Mouse (Mus musculus) spleen, adult 2 months (tissue): ENCODE results near the gene Xk. TPM values are rescaled to one million over a fixed set of nuclear protein-coding genes. Genes with fewer than 3 reads are reported as not detected.

ENCODE experiments used
- DNase-seq, 2 experiments: peaks; one replicate each; pipeline versions ENCODE4 v3.0.0 to v3.0.0-alpha.2; 2012 to 2021; ENCODE audit warnings: low spot score in 2 of 2, low read depth in 1 of 2
- H3K27ac ChIP-seq: fragments of 200-500 bp; 2 replicates; pipeline ENCODE4 v1.5.1; 2012; ENCODE audit warnings: low read length, inconsistent platforms; ENCODE audit not compliant: insufficient read depth
- H3K27me3 ChIP-seq: fragments of 200-500 bp; 2 replicates; pipeline ENCODE4 v1.6.1; 2012; ENCODE audit warnings: mild to moderate bottlenecking, moderate library complexity, low read length, inconsistent platforms; ENCODE audit not compliant: control insufficient read depth, insufficient read depth
- H3K36me3 ChIP-seq: fragments of 200-500 bp; 2 replicates; pipeline ENCODE4 v1.6.1; 2012; ENCODE audit warnings: mild to moderate bottlenecking, low read length, inconsistent platforms; ENCODE audit not compliant: control insufficient read depth, insufficient read depth
- H3K4me1 ChIP-seq: fragments of 200-500 bp; 2 replicates; pipeline ENCODE4 v1.6.1; 2011; ENCODE audit warnings: inconsistent platforms; ENCODE audit not compliant: control insufficient read depth, insufficient read depth, insufficient read length
- H3K4me3 ChIP-seq: fragments of 200-500 bp; 2 replicates; pipeline ENCODE4 v1.5.1; 2011; ENCODE audit warnings: mild to moderate bottlenecking, inconsistent platforms; ENCODE audit not compliant: insufficient read depth, insufficient read length; ENCODE audit errors: extremely low read depth
- CTCF ChIP-seq: fragments of 200-500 bp; IDR thresholded peaks from 2 replicates; pipeline ENCODE4 v1.5.1; 2011; ENCODE audit warnings: mild to moderate bottlenecking, inconsistent platforms; ENCODE audit not compliant: insufficient read depth, insufficient read length, insufficient replicate concordance; ENCODE audit errors: extremely low read depth
- POLR2A ChIP-seq: fragments of 200-500 bp; IDR thresholded peaks from 2 replicates; pipeline ENCODE4 v1.6.1; 2011; ENCODE audit warnings: low read depth, low read length, inconsistent platforms
- WGBS: fragments of 180-500 bp; shearing (Covaris S2); methylation state at CpG from one replicate; pipeline ENCODE4 v1.1.7; 2018; 5-methylcytosine and 5-hydroxymethylcytosine counted together
- polyA plus RNA-seq: library from polyadenylated mRNA; depleted of rRNA; stranded (reverse); fragments of >200 nt; gene quantifications from 2 replicates; pipeline ENCODE4 v1.2.3, GENCODE M21; 2012

The Xk gene
- polyA plus RNA-seq, 1 experiment: 2.2 TPM

GRCm38 (mm10) chrX:9253990-9254389, 18.6 kb upstream of the Xk start:
- H3K27me3 ChIP-seq: no peaks in the 10 kb centered on the region
- no peak overlapping the region for H3K4me3 ChIP-seq
- no peak for DNase-seq
- no peak for TF ChIP-seq POLR2A
- TF ChIP-seq CTCF: no peak
- no peaks in the 10 kb centered on the region for H3K4me1 ChIP-seq
- no peaks in the 10 kb centered on the region for H3K36me3 ChIP-seq
- 41% methylated on average over 10 of the region's 10 CpGs for WGBS
- H3K27ac ChIP-seq: no peak overlapping the region

GRCm38 (mm10) chrX:9254901-9255300, 17.7 kb upstream of the Xk start:
- no peaks in the 10 kb centered on the region for H3K4me1 ChIP-seq
- TF ChIP-seq CTCF (no peak), POLR2A (no peak)
- H3K27me3 ChIP-seq: no peaks in the 10 kb centered on the region
- 93% methylated on average over 3 of the region's 3 CpGs for WGBS
- no peaks in the 10 kb centered on the region for H3K36me3 ChIP-seq
- no peak overlapping the region for H3K27ac ChIP-seq
- H3K4me3 ChIP-seq: no peak overlapping the region
- DNase-seq: no peak

DNA sequence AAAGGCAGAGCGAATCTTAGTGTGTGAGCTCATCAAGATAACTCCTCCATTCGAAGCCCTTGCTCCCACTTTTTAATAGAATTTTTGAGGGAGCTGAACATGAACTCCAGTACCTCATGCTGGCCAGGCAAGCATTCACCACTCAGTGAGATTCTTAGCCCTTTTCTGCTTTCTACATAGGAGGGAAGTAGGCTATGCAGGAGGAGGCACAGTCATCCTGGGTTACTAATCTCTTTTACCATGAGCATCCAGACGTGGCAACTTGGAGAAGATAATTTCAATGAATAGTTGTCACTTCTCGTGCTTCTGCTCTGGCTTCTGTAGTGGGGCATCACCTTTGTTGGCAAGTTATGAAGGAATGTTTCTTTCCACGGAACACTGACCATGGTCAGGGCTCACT, 15.8 kb upstream of the Xk start, which contains the start of gene Gm14862:
Gene Gm14862, minus strand, starts transcription at position 134 of the 400 bp plus-strand sequence.
- no peak within 1 kb of the TSS for H3K4me3 ChIP-seq
- 82% methylated on average over 5 of the region's 5 CpGs for WGBS

DNA sequence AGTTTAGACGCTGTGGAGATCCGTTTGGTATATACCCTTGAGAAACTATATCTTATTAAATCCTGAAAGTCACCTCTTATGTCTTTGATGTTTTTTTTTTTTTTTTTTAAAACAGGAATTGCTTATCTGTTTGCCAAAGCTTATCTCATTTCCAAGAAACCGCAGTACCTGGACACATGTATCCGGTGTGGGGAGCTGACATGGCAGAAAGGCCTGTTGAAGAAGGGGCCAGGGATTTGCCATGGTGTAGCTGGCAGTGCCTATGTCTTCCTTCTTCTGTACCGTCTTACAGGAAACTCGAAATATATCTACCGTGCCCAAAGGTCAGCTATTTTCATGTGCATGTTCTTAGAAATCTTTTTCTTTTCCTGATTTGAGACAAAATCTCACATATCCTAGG, 14.7 kb upstream of the Xk start:
- Histone ChIP-seq H3K27me3 (no peaks in the 10 kb centered on the region), H3K4me3 (no peak overlapping the region), H3K4me1 (no peaks in the 10 kb centered on the region), H3K36me3 (no peaks in the 10 kb centered on the region), H3K27ac (no peak overlapping the region)
- WGBS: 83% methylated on average over 7 of the region's 7 CpGs
- TF ChIP-seq POLR2A: no peak
- no peak for TF ChIP-seq CTCF
- DNase-seq: no peak

More for the DNA sequence above, 15.8 kb upstream of the Xk start, which contains the start of gene Gm14862:
- DNase-seq: no peak
- H3K36me3 ChIP-seq: no peaks in the 10 kb centered on the region
- H3K4me1 ChIP-seq: no peaks in the 10 kb centered on the region
- no peak for TF ChIP-seq CTCF
- TF ChIP-seq POLR2A: no peak
- H3K27me3 ChIP-seq: no peaks in the 10 kb centered on the region
- H3K27ac ChIP-seq: no peak within 1 kb of the TSS

DNA sequence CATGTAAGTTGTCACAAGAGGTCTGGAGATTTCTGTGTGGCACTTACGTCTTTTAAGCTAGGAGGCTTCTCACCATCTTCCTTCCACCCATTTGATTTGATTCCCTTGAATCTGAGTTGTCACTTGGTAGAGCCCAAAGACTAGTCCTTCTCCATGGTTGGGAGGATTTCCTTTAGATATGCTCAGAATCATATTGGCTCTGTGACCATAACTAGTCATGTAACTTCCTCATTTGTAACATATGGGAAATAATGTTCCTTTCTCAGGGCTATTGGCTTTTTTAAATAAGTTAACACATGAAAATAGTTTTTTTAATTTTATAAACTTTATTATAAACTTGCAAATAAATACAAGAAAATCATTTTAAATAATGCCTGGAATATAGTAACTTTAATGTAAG, 13.3 kb upstream of the Xk start:
- TF ChIP-seq CTCF: no peak
- WGBS: 83% methylated on average over 1 of the region's 1 CpGs
- H3K27ac ChIP-seq: no peak overlapping the region

GRCm38 (mm10) chrX:9271112-9271511, 1.4 kb upstream of the Xk start:
- no peak overlapping the region for H3K27ac ChIP-seq
- H3K36me3 ChIP-seq: no peaks in the 10 kb centered on the region
- H3K4me3 ChIP-seq: no peak overlapping the region
- H3K4me1 ChIP-seq: no peaks in the 10 kb centered on the region; the same call in 1 of the 2 replicates
- no peak for TF ChIP-seq POLR2A
- no peak for TF ChIP-seq CTCF
- WGBS: 71% methylated on average over 3 of the region's 3 CpGs
- DNase-seq: no peak
- no peaks in the 10 kb centered on the region for H3K27me3 ChIP-seq

More for the DNA sequence above, 13.3 kb upstream of the Xk start:
- H3K4me1 ChIP-seq: no peaks in the 10 kb centered on the region
- DNase-seq: no peak
- H3K4me3 ChIP-seq: no peak overlapping the region
- H3K36me3 ChIP-seq: no peaks in the 10 kb centered on the region
- no peaks in the 10 kb centered on the region for H3K27me3 ChIP-seq

DNA sequence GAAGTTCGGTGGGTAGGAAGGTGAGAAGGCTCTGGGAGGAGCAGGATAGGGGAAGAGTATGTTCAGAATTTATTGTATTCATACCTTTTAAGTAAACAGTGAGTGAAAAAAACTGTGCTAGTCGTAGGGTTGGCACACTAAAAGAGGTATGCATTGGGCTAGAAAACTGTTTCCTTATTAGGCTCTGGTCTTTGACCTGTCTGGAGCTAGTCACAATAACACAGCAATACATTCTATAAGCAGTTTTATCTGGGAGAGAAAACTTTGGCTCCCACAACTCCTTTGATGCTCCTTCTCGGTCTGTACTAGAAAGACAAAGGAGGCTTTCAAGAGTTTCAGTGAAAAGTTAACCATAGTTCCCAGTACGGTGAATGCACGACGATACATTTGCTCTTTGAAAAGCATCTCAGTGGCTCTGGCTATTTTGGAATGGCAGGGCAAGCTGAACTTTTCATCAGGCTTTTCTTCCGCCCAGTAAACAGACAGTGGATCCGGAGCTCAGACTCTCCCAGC, 553 bp upstream of the Xk start:
- Histone ChIP-seq H3K27me3 (no peaks in the 10 kb centered on the region), H3K36me3 (no peaks in the 10 kb centered on the region), H3K27ac (peak overlapping the region; percentile 22; the same call in 1 of the 2 replicates), H3K4me1 (no peaks in the 10 kb centered on the region; the same call in 1 of the 2 replicates), H3K4me3 (peak overlapping the region; percentile 68)
- no peak for DNase-seq
- TF ChIP-seq CTCF: no peak
- TF ChIP-seq POLR2A: no peak
- 34% methylated on average over 8 of the region's 8 CpGs for WGBS
